Mouse (Mus musculus): ENCODE measurements around the gene Gins1.

Gins1 gene

GRCm38 (mm10) chr2:150904936-150905450, at the start of gene Gins1:
Gene Gins1, plus strand, starts transcription at chr2:150905400.
- no peak for TF ChIP-seq GATA4 (IDR thresholded peaks at IDR 0.05; ENCODE audit: insufficient replicate concordance, low read length)

GRCm38 (mm10) chr2:150858724-150859487, 46.3 kb upstream of the Gins1 start:
- no peak for TF ChIP-seq GATA4 (IDR thresholded peaks at IDR 0.05; ENCODE audit: insufficient replicate concordance, low read length)

- TF ChIP-seq GATA4 (IDR thresholded peaks at IDR 0.05; ENCODE audit: insufficient replicate concordance, low read length), result no peak
Observed at GRCm38 (mm10) chr2:150859709-150860470, 45.3 kb upstream of the Gins1 start.

GRCm38 (mm10) chr2:150861128-150861527, 44.1 kb upstream of the Gins1 start:
- TF ChIP-seq GATA4 (IDR thresholded peaks at IDR 0.05; ENCODE audit: insufficient replicate concordance, low read length), result no peak

- TF ChIP-seq GATA4 (IDR thresholded peaks at IDR 0.05; ENCODE audit: insufficient replicate concordance, low read length), result no peak
Observed at GRCm38 (mm10) chr2:150867021-150867420, 38.2 kb upstream of the Gins1 start.

- no peak for TF ChIP-seq GATA4 (IDR thresholded peaks at IDR 0.05; ENCODE audit: insufficient replicate concordance, low read length)
Observed at GRCm38 (mm10) chr2:150869446-150869845, 35.8 kb upstream of the Gins1 start.

- no peak for TF ChIP-seq GATA4 (IDR thresholded peaks at IDR 0.05; ENCODE audit: insufficient replicate concordance, low read length)
Observed at GRCm38 (mm10) chr2:150874508-150874907, 30.7 kb upstream of the Gins1 start.

GRCm38 (mm10) chr2:150875226-150875625, 30.0 kb upstream of the Gins1 start:
- no peak for TF ChIP-seq GATA4 (IDR thresholded peaks at IDR 0.05; ENCODE audit: insufficient replicate concordance, low read length)

GRCm38 (mm10) chr2:150877561-150877960, 27.6 kb upstream of the Gins1 start:
- TF ChIP-seq GATA4 (IDR thresholded peaks at IDR 0.05; ENCODE audit: insufficient replicate concordance, low read length), result no peak

- TF ChIP-seq GATA4 (IDR thresholded peaks at IDR 0.05; ENCODE audit: insufficient replicate concordance, low read length), result no peak
Observed at GRCm38 (mm10) chr2:150884075-150884778, 21.0 kb upstream of the Gins1 start.

- no peak for TF ChIP-seq GATA4 (IDR thresholded peaks at IDR 0.05; ENCODE audit: insufficient replicate concordance, low read length)
Observed at GRCm38 (mm10) chr2:150884779-150885110, 20.5 kb upstream of the Gins1 start.

GRCm38 (mm10) chr2:150885814-150886213, 19.4 kb upstream of the Gins1 start:
- TF ChIP-seq GATA4 (IDR thresholded peaks at IDR 0.05; ENCODE audit: insufficient replicate concordance, low read length), result no peak

GRCm38 (mm10) chr2:150886315-150886714, 18.9 kb upstream of the Gins1 start:
- no peak for TF ChIP-seq GATA4 (IDR thresholded peaks at IDR 0.05; ENCODE audit: insufficient replicate concordance, low read length)

- no peak for TF ChIP-seq GATA4 (IDR thresholded peaks at IDR 0.05; ENCODE audit: insufficient replicate concordance, low read length)
Observed at GRCm38 (mm10) chr2:150887370-150887769, 17.8 kb upstream of the Gins1 start.

- no peak for TF ChIP-seq GATA4 (IDR thresholded peaks at IDR 0.05; ENCODE audit: insufficient replicate concordance, low read length)
Observed at GRCm38 (mm10) chr2:150894617-150895267, 10.5 kb upstream of the Gins1 start.

Data from liver, adult (tissue).